Mouse (Mus musculus) kidney, postnatal 14 days (tissue): Measurements from ENCODE around the gene Tmub1.
"Not testable (repeated sequence)": the region's sequence is repeated elsewhere in the genome, so short reads cannot be mapped to it uniquely, and the experiment has no call there.

Experiments
- DNase-seq: peaks from one replicate; pipeline ENCODE4 v3.0.0; 2022; ENCODE audit warnings: mixed read lengths

Gene Tmub1

GRCm38 (mm10) chr5:24423129-24424003, 24.3 kb downstream of the Tmub1 start, which contains the start of the genes Cdk5 and Slc4a2:
TSS of gene Cdk5 (minus strand) at chr5:24423530.
TSS of gene Slc4a2 (plus strand) at chr5:24423837.
- peak; percentile 99 for DNase-seq

GRCm38 (mm10) chr5:24420381-24420780, 27.3 kb downstream of the Tmub1 start:
- no peak for DNase-seq

- DNase-seq, result no peak
Observed at GRCm38 (mm10) chr5:24417587-24417986, 30.1 kb downstream of the Tmub1 start.

GRCm38 (mm10) chr5:24416222-24416736, 31.4 kb downstream of the Tmub1 start:
- DNase-seq, result peak; percentile 72

- DNase-seq, result no peak
Observed at GRCm38 (mm10) chr5:24413938-24414337, 33.7 kb downstream of the Tmub1 start.

GRCm38 (mm10) chr5:24413042-24413693, 34.5 kb downstream of the Tmub1 start, which contains the start of gene Asic3:
TSS of gene Asic3 (plus strand) at chr5:24413392.
- DNase-seq, result no peak

GRCm38 (mm10) chr5:24412063-24412462, 35.6 kb downstream of the Tmub1 start:
- DNase-seq, result no peak

- DNase-seq, result no peak
Observed at GRCm38 (mm10) chr5:24409466-24409865, 38.2 kb downstream of the Tmub1 start.

- DNase-seq, result no peak
Observed at GRCm38 (mm10) chr5:24408651-24409050, 39.0 kb downstream of the Tmub1 start.

- DNase-seq, result no peak
Observed at GRCm38 (mm10) chr5:24405389-24405876, 42.2 kb downstream of the Tmub1 start.

GRCm38 (mm10) chr5:24404594-24405360, 42.9 kb downstream of the Tmub1 start:
- no peak for DNase-seq

GRCm38 (mm10) chr5:24401969-24402368, 45.7 kb downstream of the Tmub1 start:
- no peak for DNase-seq

- no peak for DNase-seq
Observed at GRCm38 (mm10) chr5:24400911-24401605, 46.6 kb downstream of the Tmub1 start.

GRCm38 (mm10) chr5:24400362-24400761, 47.3 kb downstream of the Tmub1 start:
- no peak for DNase-seq

- no peak for DNase-seq
Observed at GRCm38 (mm10) chr5:24399686-24400085, 48.0 kb downstream of the Tmub1 start.

- DNase-seq, result not testable (repeated sequence)
Observed at GRCm38 (mm10) chr5:24396254-24396653, 51.4 kb downstream of the Tmub1 start.
